Mouse (Mus musculus): Measurements from ENCODE around the gene Arid3a.

DNA sequence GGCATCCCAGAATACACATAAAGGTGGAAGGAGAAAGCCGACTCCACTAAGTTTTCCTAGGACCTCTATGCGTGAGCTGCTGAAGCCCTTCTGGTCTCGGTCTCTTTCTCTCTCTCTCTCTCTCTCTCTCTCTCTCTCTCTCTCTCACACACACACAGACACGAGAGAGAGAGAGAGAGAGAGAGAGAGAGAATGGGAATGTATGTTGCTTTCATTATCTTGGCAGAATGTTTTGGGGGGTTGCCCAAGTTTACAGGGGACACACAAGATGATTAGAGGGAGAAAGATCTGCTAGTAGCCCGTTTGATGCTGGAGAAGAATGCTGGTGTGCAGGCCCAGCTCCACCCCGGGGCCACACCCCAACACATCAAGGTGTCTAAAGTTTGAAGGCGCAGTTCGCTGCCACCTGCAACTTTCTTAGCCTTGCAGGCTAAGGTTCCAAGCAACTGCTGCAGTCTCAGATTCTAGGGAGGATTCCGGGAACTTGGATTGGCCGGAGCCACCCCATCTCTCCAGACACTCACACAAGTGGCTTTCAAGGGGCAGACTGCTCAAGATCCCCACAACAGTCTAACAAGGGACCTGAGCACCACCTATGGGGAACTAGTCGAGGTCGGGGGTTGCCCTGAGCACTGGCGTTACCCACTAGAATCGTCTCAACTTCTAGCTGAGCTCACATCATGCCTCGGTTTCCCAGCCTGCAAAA, 905 bp upstream of the Arid3a start:
- no peak for TF ChIP-seq CTCF (conservative IDR thresholded peaks at IDR 0.05; ENCODE audit: insufficient read depth, insufficient read length, low read depth, low read length)
- no peak for TF ChIP-seq POLR2A (IDR thresholded peaks at IDR 0.05; ENCODE audit: low read depth, low read length)
